Mouse (Mus musculus) heart, embryonic 13.5 days (tissue): Measurements from ENCODE around the gene Wdr93. TPM values are rescaled to one million over a fixed set of nuclear protein-coding genes. Genes with fewer than 3 reads are reported as not detected.

Experiments used
- ATAC-seq: fragments of 200-750 bp; cut with Nextera tagmentation; 2 replicates; pipeline ENCODE4 v1.8.0; 2017; ENCODE audit warnings: moderate TSS enrichment; ENCODE audit not compliant: insufficient number of reproducible peaks, low FRiP score, low TSS enrichment; ENCODE audit errors: extremely low read depth
- H3K27ac ChIP-seq: fragments of 300-500 bp; sonication (generic); replicated peaks from 2 replicates; pipeline ENCODE4 v1.5.1; 2015; ENCODE audit warnings: moderate library complexity, mild to moderate bottlenecking, inconsistent platforms
- H3K27me3 ChIP-seq: fragments of 300-500 bp; sonication (generic); replicated peaks from 2 replicates; pipeline ENCODE4 v1.6.1; 2015; ENCODE audit warnings: mild to moderate bottlenecking, inconsistent platforms
- H3K36me3 ChIP-seq: fragments of 300-500 bp; sonication (generic); 2 replicates; pipeline ENCODE4 v1.6.1; 2015; ENCODE audit warnings: mild to moderate bottlenecking, inconsistent platforms
- H3K4me1 ChIP-seq: fragments of 300-500 bp; sonication (generic); 2 replicates; pipeline ENCODE4 v1.6.1; 2015; ENCODE audit warnings: inconsistent platforms
- H3K4me2 ChIP-seq: fragments of 300-500 bp; sonication (generic); 2 replicates; pipeline ENCODE4 v1.6.1; 2015; ENCODE audit warnings: inconsistent platforms, mild to moderate bottlenecking, moderate library complexity
- H3K4me3 ChIP-seq: fragments of 300-500 bp; sonication (generic); 2 replicates; pipeline ENCODE4 v1.5.1; 2015; ENCODE audit warnings: moderate library complexity, mild to moderate bottlenecking, inconsistent platforms
- H3K9ac ChIP-seq: fragments of 300-500 bp; sonication (generic); 2 replicates; pipeline ENCODE4 v1.6.1; 2015; ENCODE audit warnings: inconsistent platforms, mild to moderate bottlenecking, moderate library complexity
- H3K9me3 ChIP-seq: fragments of 300-500 bp; sonication (generic); 2 replicates; pipeline ENCODE4 v1.6.1; 2016; ENCODE audit warnings: inconsistent platforms
- WGBS: fragments of 180-500 bp; shearing (Covaris S2); methylation state at CpG from one replicate; pipeline ENCODE4 v1.1.7; 2015; ENCODE audit warnings: mixed read lengths; 5-methylcytosine and 5-hydroxymethylcytosine counted together
- polyA plus RNA-seq: library from polyadenylated mRNA; unstranded; fragments of >200 nt; fragmentation: Nextera tagmentation; extraction: Ambion mirVana; gene quantifications from 2 replicates; pipeline ENCODE4 v1.2.1, GENCODE M21; 2015

Wdr93 gene
- polyA plus RNA-seq, 1 experiment from 2014 or later: 1.4 TPM

DNA sequence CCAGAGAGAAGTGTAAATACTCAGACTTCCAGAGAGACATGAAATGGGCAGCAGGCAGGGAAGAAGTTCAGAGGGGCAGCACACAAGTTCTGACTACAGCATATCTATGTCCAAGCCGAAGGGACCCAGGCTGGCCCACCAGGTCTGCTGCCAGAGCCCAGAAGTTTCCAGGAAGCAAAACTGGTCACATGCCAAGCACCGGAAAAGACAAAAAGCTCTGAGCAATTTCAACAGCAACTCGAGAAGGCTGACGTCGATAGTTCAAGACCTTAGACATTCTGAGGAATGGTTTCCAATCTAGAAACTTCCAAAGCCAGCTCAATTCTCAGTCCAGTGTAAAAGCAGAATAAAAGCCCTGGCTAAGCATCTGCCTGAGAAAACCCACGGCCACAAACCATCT is 88.6 kb downstream of the Wdr93 start:
- H3K4me1 ChIP-seq: no peaks in the 10 kb centered on the region
- H3K36me3 ChIP-seq: peaks cover 5% of the 10 kb centered on the region
- no peak overlapping the region for H3K9ac ChIP-seq
- WGBS: 52% methylated on average over 6 of the region's 6 CpGs
- ATAC-seq: no peak
- no peak overlapping the region for H3K4me3 ChIP-seq
- no peaks in the 10 kb centered on the region for H3K9me3 ChIP-seq
- no peaks in the 10 kb centered on the region for H3K27me3 ChIP-seq
- H3K27ac ChIP-seq: peak overlapping the region; percentile 58
- no peak overlapping the region for H3K4me2 ChIP-seq

DNA sequence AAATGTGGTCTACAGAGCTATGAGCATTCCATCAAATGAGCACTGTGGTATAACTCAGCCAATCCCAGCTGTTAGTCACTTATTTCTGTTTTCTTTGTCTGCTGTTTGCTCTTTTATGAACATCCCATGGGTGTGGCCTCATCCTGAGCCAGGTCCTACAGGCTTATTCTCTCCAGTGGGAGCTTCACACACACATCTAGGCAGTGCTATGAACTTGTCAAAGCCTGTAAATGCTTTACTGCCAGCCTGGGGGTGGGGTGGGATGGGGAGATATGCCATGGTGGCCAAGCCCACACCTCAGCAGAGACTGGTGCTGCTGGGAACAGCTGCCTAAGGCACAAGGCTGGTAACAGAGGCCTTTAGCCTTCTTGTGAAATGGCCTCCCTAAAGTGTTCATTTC is 90.0 kb downstream of the Wdr93 start:
- no peak overlapping the region for H3K4me2 ChIP-seq
- H3K4me1 ChIP-seq: no peaks in the 10 kb centered on the region
- ATAC-seq: no peak
- no peaks in the 10 kb centered on the region for H3K36me3 ChIP-seq
- H3K27me3 ChIP-seq: no peaks in the 10 kb centered on the region
- H3K9ac ChIP-seq: no peak overlapping the region
- H3K4me3 ChIP-seq: no peak overlapping the region
- H3K9me3 ChIP-seq: no peaks in the 10 kb centered on the region
- no peak overlapping the region for H3K27ac ChIP-seq

DNA sequence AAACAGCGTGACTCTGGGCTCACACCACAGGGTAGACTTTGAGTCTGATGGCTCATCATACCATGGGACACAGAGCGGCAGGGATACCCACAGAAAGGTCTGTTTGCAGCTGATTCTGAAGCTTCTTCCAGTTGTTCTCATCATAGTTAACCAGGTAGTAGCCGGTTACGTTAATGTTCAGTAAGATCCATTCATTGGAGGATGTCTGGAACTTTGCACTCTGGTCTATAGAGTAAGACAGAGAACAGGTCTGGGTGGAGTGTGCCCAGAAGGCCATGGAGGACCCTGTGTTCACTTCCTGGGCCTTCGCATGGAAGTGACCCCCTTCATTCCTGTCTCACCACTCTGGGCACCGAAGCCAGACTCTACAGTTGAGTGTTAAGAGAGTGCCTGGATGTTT is 92.2 kb downstream of the Wdr93 start:
- Histone ChIP-seq H3K9me3 (no peaks in the 10 kb centered on the region), H3K4me2 (no peak overlapping the region), H3K27me3 (no peaks in the 10 kb centered on the region), H3K27ac (no peak overlapping the region), H3K36me3 (no peaks in the 10 kb centered on the region; the same call in 1 of the 2 replicates), H3K4me1 (no peaks in the 10 kb centered on the region), H3K9ac (no peak overlapping the region), H3K4me3 (no peak overlapping the region)
- 91% methylated on average over 6 of the region's 6 CpGs for WGBS
- ATAC-seq: no peak

Other genes with a start within 250 kb of the Wdr93 start
- 0.25 TPM in 1 of 2 replicates, not detected in the other for gene Rhcg, start 125.5 kb upstream of the Wdr93 start, polyA plus RNA-seq
- 5.2 and 5.9 TPM in 2 replicates for gene Ticrr, start 83.0 kb upstream of the Wdr93 start, polyA plus RNA-seq
- 1.7 and 2.4 TPM in 2 replicates for gene Kif7, start 27.4 kb upstream of the Wdr93 start, polyA plus RNA-seq
- gene Plin1, start 10.3 kb upstream of the Wdr93 start, polyA plus RNA-seq: not detected in 2 replicates
- 5.8 and 9.6 TPM in 2 replicates for gene Pex11a, start within 50 bp of the Wdr93 start, polyA plus RNA-seq
- 0.15 TPM in 1 of 2 replicates, not detected in the other for gene Mesp1, start 50.6 kb downstream of the Wdr93 start, polyA plus RNA-seq
- gene Mesp2, start 67.6 kb downstream of the Wdr93 start, polyA plus RNA-seq: 0.21 and 0.41 TPM in 2 replicates
- 7.3 and 7.9 TPM in 2 replicates for gene Anpep, start 117.9 kb downstream of the Wdr93 start, polyA plus RNA-seq
- 28.3 and 31.1 TPM in 2 replicates for gene Ap3s2, start 177.5 kb downstream of the Wdr93 start, polyA plus RNA-seq
- gene Arpin, start 192.2 kb downstream of the Wdr93 start, polyA plus RNA-seq: 27.8 and 28.5 TPM in 2 replicates